Mouse (Mus musculus) lung, adult 2 months (tissue): Measurements from ENCODE around the gene Tas2r118. TPM values are rescaled to one million over a fixed set of nuclear protein-coding genes. Genes with fewer than 3 reads are reported as not detected.

ENCODE experiments used
- DNase-seq: peaks from one replicate; pipeline ENCODE4 v3.0.0; 2022
- H3K4me1 ChIP-seq: fragments of 200-500 bp; 2 replicates; pipeline ENCODE4 v1.6.1; 2011; ENCODE audit warnings: low read length; ENCODE audit not compliant: control insufficient read depth, insufficient read depth
- H3K4me3 ChIP-seq: fragments of 200-500 bp; replicated peaks from 2 replicates; pipeline ENCODE3; 2011; ENCODE audit warnings: low read depth, mild to moderate bottlenecking, control low read depth, low read length; ENCODE audit errors: extremely low read depth
- CTCF ChIP-seq: fragments of 200-500 bp; IDR thresholded peaks from 2 replicates; pipeline ENCODE4 v1.5.1; 2011; ENCODE audit warnings: mild to moderate bottlenecking, low read length, control low read depth; ENCODE audit not compliant: insufficient read depth
- POLR2A ChIP-seq: fragments of 200-500 bp; IDR thresholded peaks from 2 replicates; pipeline ENCODE4 v1.6.1; 2011; ENCODE audit warnings: low read depth, mild to moderate bottlenecking, control low read depth, low read length, borderline replicate concordance; ENCODE audit errors: extremely low read depth
- WGBS: fragments of 180-500 bp; shearing (Covaris S2); methylation state at CpG from one replicate; pipeline ENCODE4 v1.1.7; 2018; 5-methylcytosine and 5-hydroxymethylcytosine counted together
- polyA plus RNA-seq: library from polyadenylated mRNA; depleted of rRNA; stranded (reverse); fragments of >200 nt; gene quantifications from 2 replicates; pipeline ENCODE4 v1.2.3, GENCODE M21; 2012; rRNA removed

Tas2r118 gene
- not detected in 2 replicates for polyA plus RNA-seq

DNA sequence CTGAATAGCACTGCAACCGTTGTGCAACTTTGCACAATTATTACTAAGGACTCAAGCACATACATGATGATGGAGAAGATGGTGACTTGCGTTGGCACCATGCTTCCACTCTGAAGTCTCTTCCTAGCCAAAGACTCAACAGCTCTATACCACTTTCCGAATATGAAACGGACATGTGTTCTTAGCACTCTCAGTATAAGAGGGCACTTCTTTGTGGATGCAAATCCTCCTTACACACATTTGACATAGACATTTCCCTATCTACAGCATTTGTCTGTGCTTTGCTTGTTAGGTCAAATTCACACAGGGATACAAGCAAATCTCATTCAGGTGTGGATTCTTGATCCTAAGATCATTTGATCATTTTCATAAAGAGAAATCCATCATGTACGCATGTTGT, at the start of gene Tas2r118:
Tas2r118 (minus strand) TSS at position 101 of the 400 bp plus-strand sequence.
- TF ChIP-seq POLR2A = no peak
- no peak for TF ChIP-seq CTCF
- WGBS = 93% methylated on average over 5 of the region's 5 CpGs
- Histone ChIP-seq H3K4me3 (no peak within 1 kb of the TSS), H3K4me1 (no peaks in the 10 kb centered on the region)
- no peak for DNase-seq

DNA sequence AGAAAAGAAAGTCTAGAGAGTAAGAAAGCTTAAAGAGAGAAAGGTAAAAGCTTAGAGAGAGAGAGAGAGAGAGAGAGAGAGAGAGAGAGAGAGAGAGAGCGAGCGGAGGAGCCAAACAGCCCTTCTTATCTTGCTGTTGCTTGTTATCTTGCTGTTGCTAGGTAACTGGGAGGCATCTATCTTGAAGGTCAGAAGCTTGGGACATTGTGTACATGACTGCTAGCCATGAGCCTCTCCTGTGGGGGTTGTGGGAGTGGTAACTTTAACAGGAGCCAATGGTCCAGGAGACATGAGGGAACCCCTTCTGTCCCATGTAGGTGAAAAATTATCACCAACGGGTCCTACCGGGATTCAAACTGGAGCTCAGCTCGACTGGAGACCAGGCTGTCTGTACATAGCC, 48.5 kb upstream of the Tas2r118 start:
- WGBS = 31% methylated on average over 5 of the region's 5 CpGs
- TF ChIP-seq CTCF = no peak
- no peak for TF ChIP-seq POLR2A
- DNase-seq = no peak
- H3K4me3 ChIP-seq = no peak overlapping the region
- no peaks in the 10 kb centered on the region for H3K4me1 ChIP-seq

DNA sequence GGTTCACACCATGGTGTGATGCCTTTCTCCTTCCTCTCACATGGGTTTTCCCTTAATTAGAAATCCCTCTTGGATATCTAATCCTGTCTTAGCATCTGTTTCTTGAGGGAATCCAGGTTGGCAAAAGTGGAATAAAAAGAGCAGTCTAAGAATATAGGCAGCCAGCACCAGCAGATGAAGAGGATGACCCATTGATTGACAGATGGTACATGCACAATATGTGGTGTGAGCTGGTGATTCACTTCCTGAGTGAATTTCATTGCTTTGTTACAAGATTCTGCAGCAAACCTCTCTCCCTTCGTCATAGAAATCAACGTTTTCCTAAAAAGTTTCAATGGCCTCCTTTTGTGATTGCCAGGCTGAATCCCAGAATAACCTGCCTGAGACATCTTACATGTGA, 23.4 kb upstream of the Tas2r118 start:
- H3K4me3 ChIP-seq = no peak overlapping the region
- WGBS = 65% methylated on average over 2 of the region's 2 CpGs
- no peaks in the 10 kb centered on the region for H3K4me1 ChIP-seq
- no peak for DNase-seq
- no peak for TF ChIP-seq CTCF
- TF ChIP-seq POLR2A = no peak

DNA sequence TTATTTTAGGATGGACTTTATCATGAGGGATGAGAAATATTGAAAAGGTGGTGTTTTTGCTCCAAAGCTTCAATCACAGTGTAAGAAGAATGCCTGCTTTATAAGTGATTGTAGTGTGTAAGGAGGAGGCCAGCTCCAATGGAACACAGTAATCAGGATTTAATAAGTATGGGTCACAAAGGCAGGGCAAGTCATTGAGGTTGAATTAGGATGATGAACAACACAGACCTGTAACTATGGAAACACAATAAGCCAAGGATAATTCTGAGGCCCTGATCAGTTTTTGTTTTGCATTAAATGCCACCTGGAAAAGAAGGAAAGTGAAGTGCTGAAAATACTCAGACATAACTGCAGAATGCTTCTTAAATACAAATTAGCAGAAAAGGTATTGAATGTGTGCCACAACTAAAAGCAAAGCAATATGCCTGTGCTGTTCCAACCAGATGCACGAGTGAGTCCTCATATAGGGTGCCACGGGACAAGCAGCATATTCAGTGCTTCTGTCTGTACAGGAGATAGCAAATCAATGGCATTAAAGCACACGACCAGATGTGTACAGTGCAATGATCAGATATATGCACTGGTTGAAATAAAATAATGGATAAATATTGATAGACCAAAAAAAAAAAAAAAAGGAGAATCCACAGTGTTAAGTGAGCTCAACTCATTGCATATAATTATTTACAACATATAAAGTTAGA, 21.0 kb upstream of the Tas2r118 start:
- 64% methylated on average over 3 of the region's 3 CpGs for WGBS
- DNase-seq = no peak
- Histone ChIP-seq H3K4me1 (no peaks in the 10 kb centered on the region), H3K4me3 (no peak overlapping the region)
- TF ChIP-seq CTCF (no peak), POLR2A (no peak)

- no peak overlapping the region for H3K4me3 ChIP-seq
- no peak for DNase-seq
- no peaks in the 10 kb centered on the region for H3K4me1 ChIP-seq
- 83% methylated on average over 1 of the region's 1 CpGs for WGBS
- TF ChIP-seq CTCF (no peak), POLR2A (no peak)
Measured at GRCm38 (mm10) chr6:23986293-23986692, 16.4 kb upstream of the Tas2r118 start.

DNA sequence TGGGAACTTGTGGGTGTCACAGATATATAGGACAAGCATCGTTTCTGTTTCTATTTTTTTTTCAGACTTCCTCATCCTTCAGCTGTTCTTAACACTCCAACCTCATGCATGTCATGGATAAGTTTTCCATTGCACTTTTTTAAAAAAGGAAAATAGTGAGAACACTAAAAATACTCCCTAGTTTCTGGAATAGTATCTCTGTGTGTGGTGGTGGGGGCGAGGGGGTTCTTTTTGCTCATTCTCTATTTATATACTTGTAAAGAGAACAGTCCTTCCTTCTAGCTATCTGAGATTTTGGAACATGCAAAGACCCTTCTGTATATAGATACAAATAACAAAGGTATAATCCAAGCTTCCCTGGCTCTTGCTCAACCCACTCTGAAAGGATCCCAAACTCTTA, 2.9 kb downstream of the Tas2r118 start:
- no peak for TF ChIP-seq CTCF
- TF ChIP-seq POLR2A = no peak
- Histone ChIP-seq H3K4me3 (no peak overlapping the region), H3K4me1 (no peaks in the 10 kb centered on the region)
- no peak for DNase-seq
- WGBS = 47% methylated on average over 2 of the region's 2 CpGs

DNA sequence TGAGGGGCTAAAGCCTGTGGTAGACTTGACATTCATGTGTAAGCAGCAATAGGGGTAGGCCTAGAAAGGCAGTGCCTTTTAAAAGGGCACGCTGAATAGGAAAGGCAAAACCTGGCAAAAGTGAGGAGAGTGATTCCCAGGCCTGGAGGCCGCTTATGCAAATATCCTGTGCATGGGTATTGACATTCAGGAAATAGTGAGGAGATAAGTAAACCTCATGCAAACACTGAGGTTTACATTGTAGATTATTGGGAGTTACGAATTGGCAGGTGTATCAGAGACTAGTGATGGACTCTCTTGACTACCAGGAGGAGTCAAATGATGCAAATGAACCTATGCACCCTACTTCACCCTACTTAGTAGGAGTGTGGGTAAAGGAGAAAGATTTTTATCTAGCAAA, 3.9 kb downstream of the Tas2r118 start:
- Histone ChIP-seq H3K4me3 (no peak overlapping the region), H3K4me1 (no peaks in the 10 kb centered on the region)
- TF ChIP-seq POLR2A = no peak
- TF ChIP-seq CTCF = no peak
- WGBS = 51% methylated on average over 3 of the region's 3 CpGs
- no peak for DNase-seq

DNA sequence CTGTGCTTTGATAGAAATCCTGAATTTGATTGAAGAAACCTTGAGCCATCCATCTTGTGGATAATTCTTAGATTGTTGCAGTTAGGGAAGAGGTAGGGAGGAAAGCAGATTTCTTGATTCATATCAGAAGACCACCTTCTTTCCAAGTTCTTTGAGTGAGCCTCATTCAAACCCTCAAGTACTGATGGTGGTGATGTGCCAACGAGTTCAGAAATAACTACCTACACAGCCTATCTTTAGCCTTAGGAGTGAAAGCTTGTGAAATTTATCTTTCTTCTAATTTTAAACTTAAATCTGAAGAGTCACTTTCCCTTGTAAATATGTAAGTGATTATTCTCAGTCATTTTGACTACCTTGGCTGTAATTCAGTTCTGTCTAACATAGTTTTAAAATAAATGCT, 6.1 kb downstream of the Tas2r118 start:
- DNase-seq = no peak
- TF ChIP-seq CTCF (no peak), POLR2A (no peak)
- WGBS = 67% methylated on average over 1 of the region's 1 CpGs
- Histone ChIP-seq H3K4me1 (no peaks in the 10 kb centered on the region), H3K4me3 (no peak overlapping the region)

- WGBS = 58% methylated on average over 1 of the region's 1 CpGs
- H3K4me1 ChIP-seq = no peaks in the 10 kb centered on the region
- H3K4me3 ChIP-seq = no peak overlapping the region
- DNase-seq = no peak
- TF ChIP-seq CTCF (no peak), POLR2A (no peak)
Measured at GRCm38 (mm10) chr6:23940776-23941175, 29.1 kb downstream of the Tas2r118 start.

DNA sequence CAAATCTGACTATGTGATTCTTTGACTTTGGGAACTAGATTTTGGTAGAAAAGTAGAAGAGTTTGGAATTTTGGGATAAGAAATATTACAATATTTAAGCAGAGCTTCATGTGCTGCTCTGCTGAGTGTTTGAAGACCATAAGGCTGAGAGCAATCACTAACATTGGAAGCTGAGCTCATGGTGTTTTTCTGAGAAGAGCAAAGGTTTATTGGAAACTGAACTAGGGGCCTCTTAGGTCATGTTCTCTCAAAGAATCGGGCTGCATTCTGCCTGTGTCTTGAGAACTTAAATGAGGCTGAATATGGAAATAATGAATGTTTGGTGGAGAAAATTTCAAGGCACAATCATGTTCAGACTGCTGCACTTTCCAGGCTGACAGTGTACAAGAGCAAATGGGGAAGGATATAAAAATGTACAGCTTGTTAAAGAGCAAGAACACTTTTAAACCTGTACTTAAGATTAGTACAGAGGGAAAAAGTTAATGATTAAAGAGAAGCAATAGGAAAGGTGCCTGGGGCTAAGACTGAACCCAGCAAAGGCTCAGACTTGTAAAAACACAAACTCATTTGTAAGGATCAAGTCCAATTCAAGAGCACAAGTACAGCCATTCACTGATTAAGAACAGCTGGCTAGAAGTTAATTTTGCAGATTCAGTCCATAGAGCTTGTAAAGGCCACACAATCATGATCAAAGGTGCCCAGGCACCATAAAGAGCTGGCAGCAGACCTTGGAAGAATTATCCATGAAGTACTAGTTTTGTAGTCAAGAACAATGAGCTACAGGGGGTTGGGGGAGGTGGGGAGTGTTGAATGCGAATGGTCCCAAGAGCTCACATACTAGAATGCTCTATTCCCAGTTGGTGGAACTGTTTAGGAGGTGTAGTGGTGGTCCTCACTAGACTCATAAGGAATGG, 31.0 kb downstream of the Tas2r118 start:
- Histone ChIP-seq H3K4me3 (no peak overlapping the region), H3K4me1 (no peaks in the 10 kb centered on the region)
- TF ChIP-seq POLR2A (no peak), CTCF (no peak)
- DNase-seq = no peak
- 73% methylated on average over 2 of the region's 2 CpGs for WGBS

GRCm38 (mm10) chr6:23936414-23936813, 33.4 kb downstream of the Tas2r118 start:
- DNase-seq = no peak
- Histone ChIP-seq H3K4me1 (no peaks in the 10 kb centered on the region), H3K4me3 (no peak overlapping the region)
- 68% methylated on average over 4 of the region's 4 CpGs for WGBS
- no peak for TF ChIP-seq POLR2A
- no peak for TF ChIP-seq CTCF
